Mouse (Mus musculus): ENCODE measurements around the gene Inmt.

GRCm38 (mm10) chr6:55223986-55224385 is 49.1 kb upstream of the Inmt start:
- TF ChIP-seq GATA1 (IDR thresholded peaks at IDR 0.05; ENCODE audit: borderline replicate concordance, low read length) (no peak), FLI1 (IDR thresholded peaks at IDR 0.05; ENCODE audit: low read length) (no peak)

Measured in megakaryocyte, embryonic 14.5 days (primary cell).